Mouse (Mus musculus) heart, embryonic 14.5 days (tissue): ENCODE measurements around the gene Camkk1. TPM values are rescaled to one million over a fixed set of nuclear protein-coding genes. Genes with fewer than 3 reads are reported as not detected.

Experiments
- polyA plus RNA-seq: library from polyadenylated mRNA; unstranded; fragments of >200 nt; fragmentation: Nextera tagmentation; extraction: Ambion mirVana; gene quantifications from 2 replicates; pipeline ENCODE4 v1.2.1, GENCODE M21; 2014

The Camkk1 gene
- polyA plus RNA-seq, 1 experiment from 2014 or later, result 1.2 TPM

Other genes starting within 250 kb of the Camkk1 start
- 5.9 and 8.4 TPM in 2 replicates for gene Cyb5d2, start 222.9 kb upstream of the Camkk1 start, polyA plus RNA-seq
- 9.8 and 9.9 TPM in 2 replicates for gene Zzef1, start 222.8 kb upstream of the Camkk1 start, polyA plus RNA-seq
- 2.6 and 2.9 TPM in 2 replicates for gene Atp2a3, start 57.8 kb upstream of the Camkk1 start, polyA plus RNA-seq
- gene P2rx1, start 19.9 kb upstream of the Camkk1 start, polyA plus RNA-seq, result 1.4 and 1.5 TPM in 2 replicates
- 9.5 and 10.3 TPM in 2 replicates for gene Ncbp3, start 28.8 kb downstream of the Camkk1 start, polyA plus RNA-seq
- gene Itgae, start 71.6 kb downstream of the Camkk1 start, polyA plus RNA-seq, result 0.22 and 0.36 TPM in 2 replicates
- 7.9 and 8.8 TPM in 2 replicates for gene Haspin, start 119.3 kb downstream of the Camkk1 start, polyA plus RNA-seq
- 1.3 and 1.6 TPM in 2 replicates for gene P2rx5, start 141.4 kb downstream of the Camkk1 start, polyA plus RNA-seq
- gene Emc6, start 158.0 kb downstream of the Camkk1 start, polyA plus RNA-seq, result 114 and 121 TPM in 2 replicates
- 270 TPM in 2 replicates for gene Tax1bp3, start 158.1 kb downstream of the Camkk1 start, polyA plus RNA-seq
- gene Ctns, start 180.0 kb downstream of the Camkk1 start, polyA plus RNA-seq, result 12.3 and 14.0 TPM in 2 replicates
- 0.41 and 0.66 TPM in 2 replicates for gene Shpk, start 180.5 kb downstream of the Camkk1 start, polyA plus RNA-seq
- gene Trpv1, start 215.3 kb downstream of the Camkk1 start, polyA plus RNA-seq, result not detected in 2 replicates
- 0.04 and 0.15 TPM in 2 replicates for gene Trpv3, start 248.4 kb downstream of the Camkk1 start, polyA plus RNA-seq